Mouse (Mus musculus) thymus, postnatal 14 days (tissue): ENCODE measurements around the gene Msh4.
"Not testable (repeated sequence)": the region's sequence is repeated elsewhere in the genome, so short reads cannot be mapped to it uniquely, and the experiment has no call there.

Experiments used
- DNase-seq: peaks from one replicate; pipeline ENCODE4 v3.0.0; 2021

Msh4 gene

GRCm38 (mm10) chr3:153910489-153910888 lies 4.6 kb upstream of the Msh4 start:
- no peak for DNase-seq

DNA sequence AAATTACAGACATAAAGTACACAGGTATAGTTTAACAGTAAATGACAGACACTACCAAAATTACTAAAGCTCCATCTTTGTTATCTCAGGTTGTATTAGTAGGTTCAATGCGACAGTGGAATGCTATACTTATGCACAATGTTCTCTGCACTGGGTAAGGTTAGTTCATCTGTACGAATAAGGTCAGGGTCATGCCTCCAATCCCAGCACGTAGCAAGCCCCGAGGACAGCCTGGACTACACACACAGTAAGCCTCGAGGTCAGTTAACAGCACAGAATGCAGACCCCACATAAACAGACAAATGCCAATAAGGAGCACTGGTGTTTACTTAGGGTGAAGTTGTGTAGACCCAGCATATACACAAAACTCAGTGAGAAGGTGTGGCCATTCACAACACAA lies 3.0 kb upstream of the Msh4 start:
- DNase-seq = no peak

- no peak for DNase-seq
Observed at GRCm38 (mm10) chr3:153905251-153906135, 445 bp downstream of the Msh4 start.

GRCm38 (mm10) chr3:153904586-153904985 lies 1.4 kb downstream of the Msh4 start:
- peak; percentile 47 for DNase-seq

DNA sequence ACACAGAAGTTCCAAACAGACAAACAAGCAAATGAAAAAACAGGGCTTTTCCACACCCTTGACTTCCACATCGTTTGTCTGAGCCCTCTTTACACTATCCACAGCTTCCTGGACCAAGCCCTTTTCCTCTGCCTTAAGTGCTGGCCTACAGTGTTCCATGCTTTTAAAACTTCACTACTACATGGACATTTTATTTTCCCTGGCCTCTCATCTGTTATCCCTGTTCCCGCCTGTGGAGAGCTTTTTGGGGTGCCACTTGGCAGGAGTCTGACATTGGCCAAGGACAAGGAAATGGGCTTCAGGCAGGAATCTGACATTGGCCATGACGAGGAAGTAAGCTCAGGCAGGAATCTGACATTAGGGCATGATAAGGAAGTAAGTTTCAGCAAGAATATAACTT lies 3.3 kb downstream of the Msh4 start:
- no peak for DNase-seq

GRCm38 (mm10) chr3:153901904-153902303 lies 4.0 kb downstream of the Msh4 start:
- DNase-seq = no peak

DNA sequence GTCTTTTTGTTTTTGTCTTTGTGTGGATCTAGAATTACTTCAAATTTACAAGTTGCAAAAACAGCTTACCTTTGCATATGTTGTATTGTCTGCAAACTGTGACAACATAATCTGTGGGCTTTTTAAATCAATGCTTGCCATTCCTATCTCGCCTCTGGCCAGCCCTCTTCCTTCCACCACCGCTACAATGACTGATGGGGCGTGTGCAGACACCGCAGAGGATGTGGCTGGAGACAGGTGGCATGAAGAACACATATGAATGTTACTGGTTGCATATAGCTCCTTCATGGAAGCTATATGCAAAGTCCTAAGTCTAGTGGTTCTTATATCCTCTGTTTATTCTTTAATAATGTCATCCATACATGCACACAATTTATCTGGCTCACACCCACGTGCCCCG lies 8.7 kb downstream of the Msh4 start:
- DNase-seq = peak; percentile 56

DNA sequence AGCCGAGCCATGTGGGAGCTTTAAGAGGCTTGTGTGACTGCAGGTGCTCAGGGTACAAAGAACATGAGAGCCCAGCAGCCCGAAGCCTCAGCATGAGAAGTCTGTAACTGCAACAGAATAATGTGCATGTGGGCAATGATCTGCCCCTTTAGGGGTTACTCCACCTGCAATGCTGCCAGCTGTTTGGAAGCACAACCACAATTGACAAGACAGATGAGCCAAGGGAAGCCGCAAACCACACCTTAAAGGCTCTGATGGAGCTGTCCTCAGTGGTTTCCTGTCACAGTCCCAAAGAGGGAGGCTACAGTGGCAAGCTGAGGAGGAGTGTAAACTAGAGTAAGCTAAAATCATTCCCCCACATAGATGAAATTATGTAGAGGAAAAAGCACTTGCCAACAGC lies 10.5 kb downstream of the Msh4 start:
- peak; percentile 85 for DNase-seq

- DNase-seq = no peak
Observed at GRCm38 (mm10) chr3:153889188-153889781, 16.7 kb downstream of the Msh4 start.

DNA sequence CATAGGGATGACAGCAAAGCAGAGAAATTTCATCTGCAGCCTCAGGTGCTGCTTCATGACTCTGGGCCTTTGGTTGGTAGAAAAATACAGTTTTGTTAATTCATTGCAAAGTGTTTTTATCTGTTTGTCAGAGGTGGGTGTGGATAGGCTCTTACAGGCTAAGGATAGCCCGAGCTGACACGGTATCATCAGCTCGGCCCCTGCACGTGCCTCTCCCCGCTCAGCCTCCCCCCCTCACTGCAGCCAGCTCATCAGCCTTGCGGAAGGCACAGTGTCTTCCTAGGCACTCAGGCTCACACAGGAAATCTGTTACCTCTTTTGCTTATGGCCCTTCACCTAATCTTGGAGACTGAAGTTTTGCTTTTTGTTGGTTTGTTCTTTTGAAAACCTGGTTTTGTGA lies 17.8 kb downstream of the Msh4 start:
- DNase-seq = no peak

DNA sequence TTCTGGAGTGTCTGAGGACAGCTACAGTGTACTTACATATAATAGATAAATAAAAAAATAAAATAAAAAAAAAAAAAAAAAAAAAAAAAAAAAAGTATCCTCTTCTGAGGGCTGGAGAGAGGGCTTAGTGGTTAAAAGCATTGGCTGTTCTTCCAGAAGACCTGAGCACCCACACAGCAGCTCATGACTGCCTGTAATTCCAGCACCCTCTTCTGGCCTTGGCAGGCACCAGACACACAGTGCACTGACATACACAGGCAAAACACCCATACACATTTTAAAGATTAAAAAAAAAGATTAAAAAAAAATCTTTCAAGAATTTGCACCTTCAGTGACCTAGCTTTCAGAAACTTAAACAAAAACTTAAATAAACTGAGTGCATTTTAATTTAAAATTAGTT lies 19.6 kb downstream of the Msh4 start:
- peak; percentile 24 for DNase-seq

GRCm38 (mm10) chr3:153871396-153871795 lies 34.5 kb downstream of the Msh4 start:
- DNase-seq = no peak

DNA sequence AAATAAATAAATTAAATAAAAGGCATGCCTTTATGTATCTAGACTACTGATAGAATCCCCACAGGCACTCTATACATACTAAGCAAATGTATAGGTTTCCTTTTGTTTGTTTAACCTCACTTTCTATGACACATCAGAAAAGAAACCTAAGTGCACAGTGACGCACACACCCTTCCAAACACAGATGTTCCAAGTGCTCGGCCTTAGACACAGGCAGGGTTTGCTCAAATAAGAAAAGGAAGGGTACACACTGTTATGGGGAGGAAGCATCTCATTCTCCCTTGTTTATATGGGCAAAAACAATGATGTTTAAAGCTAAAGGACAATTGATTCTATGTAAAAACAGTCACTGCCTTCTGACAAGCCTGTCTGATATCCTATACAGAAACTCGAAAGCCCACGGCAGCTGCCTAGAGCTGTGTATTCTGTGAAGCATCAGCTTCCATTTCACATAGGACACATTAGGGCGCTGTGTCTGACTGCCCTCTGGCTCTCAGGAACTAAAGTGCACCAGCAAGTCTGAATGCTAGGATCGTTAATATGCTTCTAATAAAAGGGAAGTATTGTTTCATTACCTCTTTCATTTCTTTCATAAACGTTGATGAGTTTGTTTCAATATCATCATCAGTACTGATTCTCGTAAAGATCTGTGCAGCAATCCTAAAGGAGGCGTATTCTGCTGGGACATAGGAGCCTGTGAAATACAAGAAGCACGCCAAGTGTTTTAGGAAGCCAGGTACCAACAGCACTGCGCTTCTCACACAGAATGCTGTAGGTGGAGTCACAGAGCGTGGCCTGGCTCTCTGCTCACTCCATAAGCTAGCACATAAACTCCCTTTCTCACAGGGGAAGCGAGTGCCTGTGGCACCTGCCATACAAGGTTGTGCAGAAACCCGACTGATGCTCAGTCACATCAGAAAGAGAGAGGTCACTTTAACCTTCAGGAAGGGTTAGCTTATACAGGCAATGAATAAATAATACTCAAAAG lies 38.5 kb downstream of the Msh4 start:
- DNase-seq = no peak

GRCm38 (mm10) chr3:153864636-153865429 lies 41.1 kb downstream of the Msh4 start:
- peak; percentile 9 for DNase-seq

- DNase-seq = peak; percentile 16
Observed at GRCm38 (mm10) chr3:153863816-153864215, 42.1 kb downstream of the Msh4 start.

DNA sequence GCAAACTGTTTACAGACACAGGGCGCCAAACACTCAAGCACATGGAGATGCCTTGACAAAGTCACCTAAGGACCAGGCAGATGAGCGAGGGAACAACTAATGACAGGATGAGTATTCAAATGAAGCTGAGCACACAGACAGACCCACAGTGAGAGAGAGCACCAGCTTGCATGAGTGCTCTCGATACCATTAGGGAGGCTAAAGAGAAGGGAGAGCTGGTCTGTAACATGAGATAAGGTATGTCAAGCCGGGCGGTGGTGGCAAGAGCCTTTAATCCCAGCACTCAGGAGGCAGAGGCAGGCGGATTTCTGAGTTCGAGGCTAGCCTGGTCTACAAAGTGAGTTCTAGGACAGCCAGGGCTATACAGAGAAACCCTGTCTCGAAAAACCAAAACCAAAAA lies 45.5 kb downstream of the Msh4 start:
- DNase-seq = not testable (repeated sequence)

- no peak for DNase-seq
Observed at GRCm38 (mm10) chr3:153858350-153859001, 47.5 kb downstream of the Msh4 start.

DNA sequence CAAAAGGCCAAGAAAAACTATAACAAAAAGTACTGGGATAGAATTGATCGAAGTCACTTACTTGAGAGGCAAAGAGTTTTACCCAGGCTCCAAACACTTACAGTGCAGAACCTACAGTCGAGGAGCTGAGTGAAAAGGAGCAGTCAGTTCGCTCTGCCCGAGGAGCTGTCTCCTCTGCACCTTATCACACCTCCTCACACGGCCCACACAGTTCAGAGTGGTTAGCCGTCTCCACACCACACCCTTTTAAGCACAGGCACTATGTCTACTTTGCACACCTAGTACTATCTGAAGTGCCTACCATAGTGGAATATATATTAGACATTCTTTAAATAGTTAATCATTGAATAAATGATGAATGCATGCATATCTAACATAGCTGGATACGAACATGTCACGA lies 53.7 kb downstream of the Msh4 start:
- DNase-seq = no peak

DNA sequence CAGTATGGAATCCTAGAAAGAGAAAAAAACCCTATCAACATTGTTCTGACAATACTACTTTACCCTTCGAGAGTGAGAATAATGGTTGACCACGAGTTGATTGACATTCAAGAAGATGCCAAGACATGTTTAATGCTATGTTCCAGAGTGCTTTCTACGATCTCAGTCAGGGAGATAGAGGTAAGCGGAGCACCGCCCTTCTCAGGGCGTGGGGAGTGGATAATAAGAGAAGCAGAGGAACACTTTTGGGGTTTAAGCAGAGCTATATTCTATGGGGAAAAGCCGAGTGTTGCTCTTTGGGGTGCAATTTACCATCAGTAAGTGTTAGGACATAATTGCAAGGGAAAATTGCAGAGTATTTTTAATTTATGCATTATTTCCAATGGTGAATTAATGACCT lies 55.2 kb downstream of the Msh4 start:
- DNase-seq = no peak

GRCm38 (mm10) chr3:153849368-153850015 lies 56.4 kb downstream of the Msh4 start:
- DNase-seq = peak; percentile 58

GRCm38 (mm10) chr3:153847207-153847733 lies 58.7 kb downstream of the Msh4 start:
- no peak for DNase-seq
